Mouse (Mus musculus) kidney, adult 10 weeks (tissue): Measurements from ENCODE around the gene Eid2. TPM values are rescaled to one million over a fixed set of nuclear protein-coding genes. Genes with fewer than 3 reads are reported as not detected.

Experiments used
- polyA plus RNA-seq: library from polyadenylated mRNA; stranded (reverse); fragments of 350-450 nt; fragmentation: Illumina TruSeq; extraction: RNeasy Lipid Tissue Mini Kit (QIAGEN cat#74804); gene quantifications from one replicate; pipeline ENCODE4 v1.2.3, GENCODE M21; 2014; ENCODE audit warnings: low read depth, low replicate concordance

The Eid2 gene
- polyA plus RNA-seq = 8.1 TPM

DNA sequence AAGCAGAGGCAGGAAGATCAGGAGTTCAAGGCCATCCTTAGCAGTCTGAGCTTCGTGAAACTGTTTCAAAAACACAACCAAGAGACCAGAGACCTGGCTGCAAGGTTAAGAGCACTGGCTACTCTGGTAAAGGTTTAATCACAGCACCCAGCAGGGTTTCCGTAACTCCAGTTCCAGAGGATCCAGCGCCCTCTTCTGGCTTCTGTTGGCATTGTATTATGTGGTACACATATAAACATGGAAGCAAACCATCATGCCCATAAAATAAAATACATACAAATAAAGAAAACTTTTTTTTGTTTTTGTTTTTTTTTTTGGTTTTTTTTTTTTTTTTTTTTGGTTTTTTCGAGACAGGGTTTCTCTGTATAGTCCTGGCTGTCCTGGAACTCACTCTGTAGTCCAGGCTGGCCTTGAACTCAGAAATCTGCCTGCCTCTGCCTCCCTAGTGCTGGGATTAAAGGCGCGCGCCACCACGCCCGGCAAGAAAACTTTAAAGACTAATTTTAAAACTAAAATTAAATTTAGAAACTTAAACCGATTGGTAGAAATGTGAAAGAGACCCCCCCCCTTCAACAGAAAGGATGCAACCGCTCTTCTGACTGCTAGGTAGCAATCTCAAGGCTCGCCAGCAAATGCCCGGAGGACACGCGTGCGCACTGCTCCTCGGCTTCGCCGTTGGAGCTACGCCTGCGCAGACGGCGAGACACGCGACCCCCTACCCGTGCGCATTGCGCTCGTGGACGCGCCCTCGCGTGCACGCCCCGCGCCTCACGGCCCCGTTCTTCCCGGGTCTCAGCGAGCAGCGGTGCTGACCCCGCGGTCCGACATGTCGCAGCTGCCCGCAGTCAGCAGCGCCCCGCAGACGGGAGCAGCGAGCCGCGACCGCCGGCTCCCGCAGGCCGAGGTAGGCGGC, at the start of gene Eid2:
Eid2 (plus strand) TSS at position 753 of the 913 bp plus-strand sequence.

DNA sequence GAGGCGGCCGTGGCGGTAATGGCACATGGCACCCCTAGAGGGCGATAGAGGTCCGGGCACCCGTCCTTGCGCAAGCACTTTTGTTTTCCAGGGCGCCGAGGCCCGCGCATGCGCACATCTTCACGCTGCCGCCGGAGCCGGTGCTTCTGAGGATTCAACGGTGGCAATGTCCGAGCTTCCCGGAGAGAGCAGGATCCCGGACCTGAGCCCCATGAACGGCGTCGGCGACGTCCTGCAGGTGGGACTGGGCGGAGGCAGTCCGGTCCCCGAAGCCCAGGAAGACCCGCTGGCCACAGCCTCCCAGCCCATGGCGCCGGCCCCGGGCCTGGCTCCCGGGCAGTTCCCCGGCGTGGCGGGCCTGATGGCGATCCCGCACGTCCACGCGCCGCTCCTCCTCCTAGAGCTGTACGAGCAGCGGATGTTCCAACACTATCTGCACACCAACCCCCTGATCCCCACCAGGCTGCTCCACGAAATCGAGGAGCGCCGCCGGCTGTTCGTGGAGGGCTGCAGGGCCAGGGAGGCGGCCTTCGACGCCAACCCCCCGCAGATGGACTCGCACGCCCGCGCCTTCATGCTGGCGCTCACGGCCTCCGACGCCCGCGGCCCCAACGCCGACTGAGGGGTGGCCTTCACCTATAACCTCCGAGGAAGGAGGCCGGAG, 10.1 kb downstream of the Eid2 start, which contains the start of gene Eid2b:
Eid2b (plus strand) TSS at position 125 of the 664 bp plus-strand sequence.

DNA sequence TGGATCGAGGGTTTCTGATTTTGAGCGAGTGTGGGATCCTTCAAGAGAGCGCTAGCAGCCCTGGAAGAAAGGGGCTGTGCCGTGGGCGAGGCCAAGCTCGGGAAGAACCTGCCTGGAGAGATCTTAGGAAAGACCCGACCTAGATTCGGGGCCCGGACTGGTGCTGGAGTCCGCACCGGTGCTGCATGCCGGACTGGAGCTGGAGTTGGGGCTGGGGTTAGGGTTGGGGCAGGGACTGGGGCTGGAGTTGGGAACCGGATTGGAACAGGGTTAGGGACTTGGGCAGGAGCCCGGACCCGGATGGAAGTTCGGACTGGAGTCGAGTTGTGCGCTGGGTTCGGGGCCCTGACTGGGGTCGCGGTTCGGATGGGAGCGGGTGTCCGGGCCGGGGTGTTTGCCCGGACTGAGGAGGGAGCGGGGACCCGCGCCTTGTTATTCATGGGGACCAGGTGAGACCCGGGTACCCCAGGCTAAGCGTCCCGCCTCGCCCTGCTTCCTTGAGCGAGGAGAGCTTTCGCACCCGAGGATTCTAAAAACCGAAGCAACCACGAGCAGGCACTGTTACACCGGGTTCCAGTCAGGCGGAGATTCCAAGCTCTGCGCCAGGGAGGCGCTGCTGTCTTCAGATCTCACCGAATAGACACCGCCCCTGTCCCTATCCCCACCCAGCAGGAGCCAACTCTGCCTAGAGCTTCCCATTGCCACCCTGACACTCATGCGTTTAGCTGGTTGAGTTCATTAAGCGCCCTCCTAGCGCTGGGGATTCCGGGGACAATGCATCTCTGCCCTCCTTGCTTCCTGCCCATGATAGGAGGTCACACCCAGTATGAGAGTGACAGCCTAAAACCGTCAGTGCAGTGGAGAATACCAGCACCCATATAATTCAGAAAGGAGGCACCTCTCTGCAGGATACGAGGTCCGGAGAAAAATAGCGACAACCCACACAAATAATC, 23.2 kb downstream of the Eid2 start, which contains the start of gene Selenov:
Selenov (minus strand) TSS at position 549 of the 953 bp plus-strand sequence.

DNA sequence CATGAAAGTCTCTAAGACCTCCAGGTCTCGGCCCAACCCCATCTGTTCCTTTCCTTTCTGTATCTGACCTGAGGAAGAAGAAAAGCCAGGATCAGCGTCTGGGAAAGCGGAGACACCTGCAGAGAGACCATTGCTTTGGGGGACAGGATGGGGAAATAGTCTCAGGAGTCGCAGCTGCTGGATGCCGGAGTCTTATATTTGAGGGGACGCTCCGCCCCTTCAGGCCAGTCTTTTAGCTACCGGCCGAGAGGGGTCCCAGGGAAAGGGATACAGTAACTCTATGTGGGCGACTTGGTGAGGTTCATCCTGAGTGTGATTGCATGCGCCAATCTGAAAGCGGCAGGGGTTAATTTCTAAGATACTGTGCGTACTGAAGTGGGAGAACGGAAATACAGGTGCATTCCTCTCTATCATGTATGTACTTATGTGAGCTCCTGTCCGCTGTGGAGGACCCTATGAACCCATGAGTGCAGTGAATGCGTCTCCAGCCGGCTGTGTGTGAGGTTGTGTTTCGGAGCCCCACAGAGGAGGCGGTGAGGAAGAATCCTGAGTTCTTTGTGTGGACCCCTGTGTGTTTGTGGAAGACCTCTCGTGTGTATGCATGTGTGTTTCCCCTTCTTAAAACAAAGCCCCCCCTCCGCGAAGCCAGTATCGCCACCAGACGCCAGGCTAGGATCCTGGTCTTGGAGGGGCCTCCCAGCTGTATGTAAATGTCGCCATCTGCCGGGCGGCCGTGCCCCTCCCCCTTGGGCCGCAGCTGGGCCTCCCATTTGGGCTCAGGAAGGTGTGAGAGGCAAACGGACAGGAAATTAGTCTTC, 34.1 kb downstream of the Eid2 start, which contains the start of gene Dll3:
Dll3 (minus strand) TSS at position 623 of the 818 bp plus-strand sequence.

GRCm38 (mm10) chr7:28311926-28312543, 44.4 kb downstream of the Eid2 start, which contains the start of gene Timm50:
Gene Timm50 (minus strand): TSS chr7:28312072.

Other genes starting within 250 kb of the Eid2 start
- gene Psmc4, start 217.8 kb upstream of the Eid2 start, polyA plus RNA-seq = 35.8 TPM
- not detected for gene Fcgbp, start 196.6 kb upstream of the Eid2 start, polyA plus RNA-seq
- gene 9530053A07Rik, start 138.4 kb upstream of the Eid2 start, polyA plus RNA-seq = not detected
- gene Fbl, start 98.2 kb upstream of the Eid2 start, polyA plus RNA-seq = 8.0 TPM
- 0.36 TPM for gene Dyrk1b, start 88.4 kb upstream of the Eid2 start, polyA plus RNA-seq
- gene Eid2b, start 9.9 kb downstream of the Eid2 start, polyA plus RNA-seq = 15.5 TPM
- not detected for gene Selenov, start 23.3 kb downstream of the Eid2 start, polyA plus RNA-seq
- not detected for gene Dll3, start 34.4 kb downstream of the Eid2 start, polyA plus RNA-seq
- gene Timm50, start 44.2 kb downstream of the Eid2 start, polyA plus RNA-seq = 9.1 TPM
- 21.8 TPM for gene Supt5, start 70.9 kb downstream of the Eid2 start, polyA plus RNA-seq
- gene Rps16, start 82.8 kb downstream of the Eid2 start, polyA plus RNA-seq = 90.5 TPM
- gene Plekhg2, start 104.7 kb downstream of the Eid2 start, polyA plus RNA-seq = 0.69 TPM
- gene Zfp36, start 112.4 kb downstream of the Eid2 start, polyA plus RNA-seq = 31.6 TPM
- 1.8 TPM for gene Med29, start 124.8 kb downstream of the Eid2 start, polyA plus RNA-seq
- 45.1 TPM for gene Paf1, start 125.1 kb downstream of the Eid2 start, polyA plus RNA-seq
- 5.2 TPM for gene Gmfg, start 169.6 kb downstream of the Eid2 start, polyA plus RNA-seq
- 0.12 TPM for gene Lrfn1, start 184.1 kb downstream of the Eid2 start, polyA plus RNA-seq
- gene Ifnl2, start 242.6 kb downstream of the Eid2 start, polyA plus RNA-seq = not detected